Comparison of ENCODE assay signal across 30 mouse cellular contexts in genomic region chr8:47185396-47185795, GRCm38 (mm10).
DNase-seq lines count a peak whose midpoint lies in the region; ATAC-seq and TF ChIP-seq lines count a peak whose summit lies in the region.
"Had no signal": no experiment of that assay in that cellular context is flagged by ENCODE, and none has a peak within 500 bp of the region (broad histone marks: within the 10 kb centered on the region; RNA-seq: fewer than 3 reads in every experiment).

No protein-coding gene starts in this region.

- H3K9ac ChIP-seq in kidney, embryonic 16.5 days (replicated peaks; ENCODE audit: low read length): no peak overlapping the region
- H3K9ac ChIP-seq: embryonic facial prominence, embryonic 13.5 days; forebrain, embryonic 13.5 days; forebrain, postnatal 0 days; heart, embryonic 12.5 days; heart, embryonic 15.5 days; hindbrain, embryonic 14.5 days had no signal

- WGBS in kidney, embryonic 16.5 days: 30% methylated on average over 6 of the region's 6 CpGs
- 63% methylated on average over 6 of the region's 6 CpGs for WGBS in kidney, adult 2 months

- intact Hi-C loops in heart, postnatal 36 days (cut with DNase I): no loop called here

- ATAC-seq in kidney, embryonic 16.5 days (ENCODE audit: low FRiP score, low TSS enrichment): peak; percentile 31; the same call in 1 of the 2 replicates
- ATAC-seq: forebrain, embryonic 13.5 days; forebrain, postnatal 0 days; hindbrain, postnatal 0 days; inflammation-experienced regulatory T-cells, adult 6 months had no signal

- peak; percentile 24 for DNase-seq in heart, adult 11 months
- no peak for DNase-seq in heart, postnatal 36 days
- no peak for DNase-seq in kidney, adult 2 months
- DNase-seq in ES-CJ7 (ENCODE audit: low read depth, low spot score) (peak; percentile 32), ZHBTc4 (ENCODE audit: low read depth, low spot score) (peak; percentile 38)
- DNase-seq in retina, embryonic 14.5 days (ENCODE audit: low spot score): no peak
- DNase-seq: adrenal gland, postnatal 10 days; adrenal gland, postnatal 36 days; B cell, adult 2 months; cerebellum, adult 18-20 months; cerebellum, adult 9-10 months; cerebellum, postnatal 14 days; forebrain, postnatal 0 days; gastrocnemius, adult 2 months; gastrocnemius, postnatal 14 days; heart, adult 18-20 months; heart, postnatal 10 days; heart, postnatal 4 days had no signal

- peaks cover 8% of the 10 kb centered on the region for H3K9me3 ChIP-seq in kidney, embryonic 16.5 days (ENCODE audit: low read length)
- H3K9me3 ChIP-seq: embryonic facial prominence, embryonic 10.5 days; embryonic facial prominence, embryonic 13.5 days; forebrain, embryonic 10.5 days; forebrain, embryonic 13.5 days; heart, embryonic 12.5 days; heart, embryonic 15.5 days had no signal

- TF ChIP-seq CTCF in kidney, adult 2 months (conservative IDR thresholded peaks at IDR 0.05; ENCODE audit: insufficient read depth, insufficient read length, low read depth, low read length): no peak

- TF ChIP-seq POLR2A in kidney, adult 2 months (IDR thresholded peaks at IDR 0.05; ENCODE audit: low read depth, low read length): no peak

- peak overlapping the region; percentile 25 for H3K27ac ChIP-seq in kidney, embryonic 16.5 days (ENCODE audit: low read length)
- H3K27ac ChIP-seq in kidney, adult 2 months (ENCODE audit: insufficient read depth, low read depth, low read length): no peak overlapping the region
- H3K27ac ChIP-seq: embryonic facial prominence, embryonic 10.5 days; embryonic facial prominence, embryonic 13.5 days; forebrain, embryonic 10.5 days; forebrain, embryonic 13.5 days; gastrocnemius, adult 2 months; heart, embryonic 15.5 days; hindbrain, embryonic 14.5 days; hindbrain, postnatal 0 days had no signal

- no peaks in the 10 kb centered on the region; the same call in 1 of the 2 replicates for H3K4me1 ChIP-seq in kidney, embryonic 16.5 days (ENCODE audit: insufficient read depth, low read length)
- no peaks in the 10 kb centered on the region for H3K4me1 ChIP-seq in kidney, adult 2 months (ENCODE audit: control insufficient read depth, insufficient read depth, low read length)
- H3K4me1 ChIP-seq: embryonic facial prominence, embryonic 13.5 days; heart, embryonic 12.5 days; heart, embryonic 15.5 days had no signal

- H3K4me3 ChIP-seq in kidney, embryonic 16.5 days (ENCODE audit: low read length): no peak overlapping the region
- no peak overlapping the region for H3K4me3 ChIP-seq in kidney, adult 2 months (ENCODE audit: insufficient read depth, low read depth, low read length)
- H3K4me3 ChIP-seq: embryonic facial prominence, embryonic 10.5 days; embryonic facial prominence, embryonic 13.5 days; erythroblast, embryonic 14.5 days; forebrain, embryonic 10.5 days; forebrain, embryonic 13.5 days; gastrocnemius, adult 2 months; heart, embryonic 12.5 days; heart, embryonic 15.5 days had no signal

- H3K4me2 ChIP-seq in kidney, embryonic 16.5 days (replicated peaks; ENCODE audit: low read depth, low read length): no peak overlapping the region
- H3K4me2 ChIP-seq: embryonic facial prominence, embryonic 13.5 days; forebrain, embryonic 13.5 days; heart, embryonic 12.5 days; heart, embryonic 15.5 days; hindbrain, embryonic 14.5 days had no signal

- peaks cover 19% of the 10 kb centered on the region for H3K36me3 ChIP-seq in kidney, embryonic 16.5 days (ENCODE audit: insufficient read depth, low read length)
- peaks cover 2% of the 10 kb centered on the region; the same call in 1 of the 2 replicates for H3K36me3 ChIP-seq in kidney, adult 2 months (ENCODE audit: control insufficient read depth, insufficient read depth, low read length)

- no peaks in the 10 kb centered on the region for H3K27me3 ChIP-seq in kidney, embryonic 16.5 days (ENCODE audit: insufficient read depth, low read length)
- H3K27me3 ChIP-seq in kidney, adult 2 months (replicated peaks; ENCODE audit: control insufficient read depth, insufficient read depth, low read length): no peaks in the 10 kb centered on the region
- H3K27me3 ChIP-seq: CH12.LX; embryonic facial prominence, embryonic 13.5 days; forebrain, embryonic 13.5 days; heart, embryonic 12.5 days; heart, embryonic 15.5 days had no signal

Comparison
In these comparisons a context has a peak if more than half of its experiments do, and no peak if none do; other contexts are left out.
1. DNase-seq: peak in heart, adult 11 months (single experiment), ES-CJ7 (single experiment) and ZHBTc4 (single experiment); none in heart, postnatal 36 days (0 of 2), kidney, adult 2 months (single experiment) and retina, embryonic 14.5 days (single experiment).